Mouse (Mus musculus): ENCODE measurements around the gene Jag2. TPM values are rescaled to one million over a fixed set of nuclear protein-coding genes. Genes with fewer than 3 reads are reported as not detected.
A peak's percentile ranks its signal among the peaks of the same experiment; 100 is the strongest.

Jag2 gene
- polyA plus RNA-seq, 1 experiment from 2014 or later: 3.5 TPM

DNA sequence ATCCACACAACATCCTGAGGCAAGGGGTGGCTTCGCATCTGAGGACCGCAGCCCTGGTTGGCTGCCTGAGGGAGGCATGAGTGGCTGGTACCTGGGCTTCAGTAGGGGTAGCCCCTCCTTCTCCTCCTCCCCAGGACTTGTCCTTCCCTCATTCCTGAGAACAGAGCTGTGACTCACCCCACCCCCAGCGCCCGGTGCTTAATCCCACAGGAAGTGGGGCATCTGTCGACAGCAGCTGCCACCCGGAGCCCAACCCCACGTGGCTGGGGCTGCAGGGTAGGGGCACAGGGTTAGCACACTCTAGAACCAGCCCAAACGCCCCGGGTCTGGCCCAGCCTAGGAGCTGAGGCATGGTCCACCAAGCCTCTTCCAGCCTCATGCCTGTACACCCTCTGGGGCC lies 8.3 kb upstream of the Jag2 start:
- 34% methylated on average over 9 of the region's 9 CpGs for WGBS
- Histone ChIP-seq H3K9me3 (replicated peaks) (no peaks in the 10 kb centered on the region), H3K27ac (peak overlapping the region; percentile 47), H3K4me1 (peaks cover 63% of the 10 kb centered on the region), H3K27me3 (ENCODE audit: low read depth, poor library complexity, severe bottlenecking) (no peaks in the 10 kb centered on the region), H3K36me3 (no peaks in the 10 kb centered on the region), H3K4me3 (peak overlapping the region; percentile 9; the same call in 1 of the 2 replicates)
- DNase-seq (ENCODE audit: low spot score): no peak

DNA sequence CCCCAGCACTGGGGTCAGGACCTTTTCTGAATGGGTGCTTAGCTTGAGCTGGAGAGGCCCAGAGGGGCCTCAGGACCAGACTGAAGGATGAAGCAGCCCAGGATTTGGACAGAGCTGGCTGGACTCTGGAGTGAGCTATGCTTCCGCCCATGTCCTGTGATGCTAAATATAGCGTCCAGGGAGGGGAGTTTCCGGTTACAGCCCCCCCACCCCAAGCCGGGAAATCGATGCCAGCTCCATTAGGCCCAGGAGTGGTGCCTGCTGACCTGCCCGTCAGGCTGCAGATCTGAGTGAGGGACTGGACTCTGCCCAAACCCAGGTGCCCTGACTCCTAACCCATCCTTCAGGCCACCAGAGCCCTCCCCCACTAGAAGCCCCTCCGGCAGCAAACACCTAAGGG lies 3.1 kb upstream of the Jag2 start:
- Histone ChIP-seq H3K27ac (no peak overlapping the region), H3K36me3 (no peaks in the 10 kb centered on the region), H3K4me3 (no peak overlapping the region), H3K27me3 (ENCODE audit: low read depth, poor library complexity, severe bottlenecking) (peaks cover 48% of the 10 kb centered on the region), H3K4me1 (peaks cover 52% of the 10 kb centered on the region), H3K9me3 (replicated peaks) (no peaks in the 10 kb centered on the region)
- 53% methylated on average over 7 of the region's 7 CpGs for WGBS
- no peak for DNase-seq (ENCODE audit: low spot score)

DNA sequence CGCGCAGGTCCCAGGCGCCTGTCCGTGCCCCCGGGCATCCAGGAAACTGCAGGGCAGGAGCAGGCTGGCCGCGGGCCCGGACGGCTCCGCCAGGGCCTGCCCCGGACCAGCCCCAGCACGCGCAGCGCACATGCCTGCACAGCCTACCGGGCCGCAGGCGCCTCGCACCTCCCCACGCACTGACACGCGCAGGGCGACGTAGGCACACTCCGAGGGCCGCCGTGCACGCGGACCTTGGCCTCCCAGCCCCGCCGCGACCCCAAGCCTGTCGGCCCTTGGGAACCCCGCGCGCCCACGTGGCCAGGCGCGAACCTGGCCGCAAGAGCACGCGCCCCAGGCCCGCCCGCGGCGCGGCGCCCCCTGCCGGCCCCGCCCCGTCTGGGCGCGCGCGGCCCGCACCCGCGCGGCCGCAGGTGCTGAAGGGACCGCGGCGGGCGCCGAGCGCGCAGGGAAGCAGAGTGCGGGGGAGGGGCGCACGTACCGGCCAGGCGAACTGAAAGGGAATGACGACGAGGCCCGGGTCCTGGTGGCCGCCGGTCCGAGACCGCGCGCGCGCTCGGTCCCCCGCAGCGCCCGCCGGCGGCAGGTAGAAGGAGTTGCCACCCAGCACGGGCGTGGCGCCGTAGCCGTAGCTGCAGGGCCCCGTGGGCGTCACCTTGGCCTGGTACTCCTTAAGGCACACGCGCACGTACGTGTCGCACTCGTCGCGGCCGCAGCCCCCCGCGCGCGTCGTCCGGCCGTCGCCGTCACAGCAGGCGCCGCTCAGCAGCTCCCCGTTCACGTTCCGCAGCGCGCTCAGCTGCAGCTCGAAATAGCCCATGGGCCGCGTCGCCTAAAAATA lies 955 bp downstream of the Jag2 start:
- H3K9me3 ChIP-seq (replicated peaks): no peaks in the 10 kb centered on the region
- DNase-seq (ENCODE audit: low spot score): peak; percentile 68
- H3K4me1 ChIP-seq: peaks cover 71% of the 10 kb centered on the region
- WGBS: 3% methylated on average over 105 of the region's 124 CpGs
- peaks cover 87% of the 10 kb centered on the region for H3K27me3 ChIP-seq (ENCODE audit: low read depth, poor library complexity, severe bottlenecking)
- H3K36me3 ChIP-seq: no peaks in the 10 kb centered on the region
- H3K4me3 ChIP-seq: peak overlapping the region; percentile 62
- peak overlapping the region; percentile 68 for H3K27ac ChIP-seq

DNA sequence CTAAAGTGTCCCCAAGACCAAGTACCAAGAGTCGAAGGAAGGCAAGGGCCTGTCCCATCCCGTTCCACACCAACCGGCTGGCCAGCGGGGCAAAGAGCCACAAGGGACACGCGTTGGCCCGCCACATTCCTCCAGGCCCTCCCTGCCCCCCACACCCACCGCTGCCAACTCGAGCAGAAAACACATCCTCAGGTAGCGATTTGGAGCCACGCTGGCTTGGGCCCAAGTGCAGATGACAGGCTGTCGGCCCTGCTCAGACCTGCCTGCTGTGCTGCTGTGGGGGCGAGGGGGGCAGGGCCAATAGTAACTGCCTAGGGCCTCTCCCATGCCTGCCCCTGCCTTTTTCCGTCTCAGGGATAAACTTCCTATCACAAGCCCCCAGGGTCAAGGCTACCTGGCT lies 2.3 kb downstream of the Jag2 start:
- peaks cover 70% of the 10 kb centered on the region for H3K4me1 ChIP-seq
- H3K27me3 ChIP-seq (ENCODE audit: low read depth, poor library complexity, severe bottlenecking): peaks cover 85% of the 10 kb centered on the region
- WGBS: 64% methylated on average over 14 of the region's 14 CpGs
- no peak for DNase-seq (ENCODE audit: low spot score)
- no peaks in the 10 kb centered on the region for H3K9me3 ChIP-seq (replicated peaks)
- no peak overlapping the region for H3K4me3 ChIP-seq
- 0 out of 2 replicates have a peak overlapping the region, but pooled peaks have one; percentile 9 for H3K27ac ChIP-seq
- no peaks in the 10 kb centered on the region for H3K36me3 ChIP-seq

DNA sequence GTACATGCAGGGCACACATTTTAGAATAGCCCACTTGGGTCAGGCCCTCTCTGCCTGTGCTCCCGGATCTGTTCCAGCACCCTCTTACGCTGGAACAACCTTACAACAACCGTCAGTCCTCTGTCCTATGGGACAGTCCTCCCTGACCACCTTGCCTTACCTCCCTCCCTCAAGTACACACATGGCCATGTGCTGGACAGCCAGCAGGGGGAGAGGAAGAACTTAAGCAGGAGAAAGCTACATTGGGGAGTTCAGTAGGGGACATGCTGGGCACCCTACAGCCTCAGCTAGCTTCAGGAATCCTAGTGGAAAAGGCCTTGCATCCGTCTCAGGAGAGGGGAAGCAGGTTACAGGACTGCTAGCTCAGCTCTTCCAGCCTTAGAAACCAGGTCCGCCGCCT lies 3.6 kb downstream of the Jag2 start:
- Histone ChIP-seq H3K9me3 (replicated peaks) (no peaks in the 10 kb centered on the region), H3K27ac (no peak overlapping the region), H3K27me3 (ENCODE audit: low read depth, poor library complexity, severe bottlenecking) (peaks cover 72% of the 10 kb centered on the region), H3K4me3 (no peak overlapping the region), H3K4me1 (peaks cover 69% of the 10 kb centered on the region), H3K36me3 (no peaks in the 10 kb centered on the region)
- 85% methylated on average over 6 of the region's 6 CpGs for WGBS
- DNase-seq (ENCODE audit: low spot score): no peak

DNA sequence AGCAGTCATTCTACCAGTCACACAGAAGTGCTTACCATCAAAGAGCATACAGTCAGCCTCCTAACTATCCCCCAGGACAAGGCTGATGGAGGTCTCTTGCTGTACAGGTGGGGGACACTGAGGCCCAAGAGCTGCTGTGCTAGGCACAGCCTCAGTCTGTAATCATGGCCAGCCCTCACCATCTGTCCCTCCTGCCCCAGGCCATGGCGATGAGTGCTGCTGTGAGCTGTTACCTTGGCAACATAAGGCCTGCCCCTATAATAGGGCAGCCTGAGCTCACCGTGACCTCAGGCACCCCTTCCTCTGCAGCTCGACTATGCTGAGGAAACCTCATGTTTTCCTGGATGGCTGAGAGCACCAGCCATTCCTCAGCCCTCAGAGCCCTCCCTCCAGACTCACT lies 7.0 kb downstream of the Jag2 start:
- 12% methylated on average over 3 of the region's 3 CpGs for WGBS

DNA sequence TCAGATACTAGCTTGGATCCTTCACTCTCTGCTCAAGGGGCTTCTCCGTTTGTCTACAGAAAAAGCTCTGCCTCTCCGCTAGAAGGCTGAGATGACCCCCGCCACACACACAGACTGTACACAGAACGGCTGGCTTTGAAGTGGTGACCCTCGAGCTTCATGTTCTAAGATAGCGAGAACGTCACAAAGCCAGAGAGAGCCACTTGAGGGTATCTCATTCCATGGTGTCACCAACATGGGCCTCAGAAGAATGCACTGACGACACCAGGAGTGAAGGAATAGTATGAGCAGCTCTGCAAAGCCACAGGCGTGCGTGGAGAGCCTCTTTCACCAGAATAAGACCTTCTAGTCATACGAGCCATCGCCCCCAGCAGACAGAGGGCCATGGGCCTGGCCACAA lies 8.1 kb downstream of the Jag2 start:
- H3K9me3 ChIP-seq (replicated peaks): no peaks in the 10 kb centered on the region
- WGBS: 88% methylated on average over 12 of the region's 12 CpGs
- H3K4me1 ChIP-seq: peaks cover 41% of the 10 kb centered on the region
- no peak overlapping the region for H3K4me3 ChIP-seq
- no peak overlapping the region for H3K27ac ChIP-seq
- no peak for DNase-seq (ENCODE audit: low spot score)
- peaks cover 3% of the 10 kb centered on the region; the same call in 1 of the 2 replicates for H3K36me3 ChIP-seq
- peaks cover 40% of the 10 kb centered on the region for H3K27me3 ChIP-seq (ENCODE audit: low read depth, poor library complexity, severe bottlenecking)

More for the DNA sequence above, 7.0 kb downstream of the Jag2 start:
- Histone ChIP-seq H3K27ac (no peak overlapping the region), H3K4me3 (no peak overlapping the region), H3K9me3 (replicated peaks) (no peaks in the 10 kb centered on the region), H3K4me1 (peaks cover 52% of the 10 kb centered on the region), H3K27me3 (ENCODE audit: low read depth, poor library complexity, severe bottlenecking) (peaks cover 50% of the 10 kb centered on the region), H3K36me3 (peaks cover 3% of the 10 kb centered on the region; the same call in 1 of the 2 replicates)
- DNase-seq (ENCODE audit: low spot score): no peak

DNA sequence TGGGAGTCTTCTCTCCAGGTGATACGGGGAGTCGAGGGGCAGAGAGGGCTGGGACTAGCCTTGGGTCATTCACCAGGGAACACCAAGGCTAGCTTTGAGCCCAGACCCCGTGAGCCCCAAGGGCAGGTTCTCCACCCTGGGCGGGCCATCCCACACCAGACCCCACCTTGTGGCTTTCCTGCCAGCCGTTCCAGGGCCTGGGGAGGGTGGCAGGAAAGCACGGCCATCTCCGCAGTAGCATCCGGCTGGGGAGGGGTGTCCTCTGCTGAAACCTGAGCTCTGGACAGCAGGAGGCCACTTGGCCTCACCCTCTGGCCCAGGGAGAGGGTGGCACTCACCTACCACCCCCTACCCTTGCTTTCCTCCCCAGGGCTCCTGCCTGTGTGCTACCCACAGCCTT lies 11.7 kb downstream of the Jag2 start:
- Histone ChIP-seq H3K4me3 (no peak overlapping the region), H3K9me3 (replicated peaks) (no peaks in the 10 kb centered on the region), H3K36me3 (peaks cover 3% of the 10 kb centered on the region; the same call in 1 of the 2 replicates), H3K27me3 (ENCODE audit: low read depth, poor library complexity, severe bottlenecking) (0 out of 2 replicates have a peak, but pooled peaks cover 12% of the 10 kb centered on the region), H3K4me1 (peaks cover 49% of the 10 kb centered on the region), H3K27ac (no peak overlapping the region)
- 46% methylated on average over 8 of the region's 8 CpGs for WGBS
- DNase-seq (ENCODE audit: low spot score): no peak

DNA sequence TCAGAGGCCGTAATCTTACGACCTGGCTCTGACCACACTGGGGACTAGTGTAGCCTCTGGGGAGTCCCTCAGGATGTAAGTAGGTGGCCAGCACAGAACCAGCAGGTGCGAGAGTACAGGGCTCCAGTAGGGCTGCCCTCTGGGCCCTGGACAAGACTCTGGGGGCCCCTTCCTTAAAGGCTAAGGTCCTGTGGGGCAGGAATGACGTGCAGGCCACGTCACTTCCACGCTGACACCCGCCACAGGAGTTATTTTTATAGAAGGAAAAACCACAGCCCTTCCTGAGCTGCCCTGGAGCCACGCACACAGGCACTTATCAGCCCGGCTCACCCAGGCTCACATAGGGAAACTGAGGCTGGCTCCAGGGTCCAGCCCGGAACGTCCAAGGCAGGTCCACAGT lies 12.1 kb downstream of the Jag2 start:
- DNase-seq (ENCODE audit: low spot score): no peak
- Histone ChIP-seq H3K27me3 (ENCODE audit: low read depth, poor library complexity, severe bottlenecking) (0 out of 2 replicates have a peak, but pooled peaks cover 12% of the 10 kb centered on the region), H3K4me1 (peaks cover 45% of the 10 kb centered on the region), H3K27ac (no peak overlapping the region), H3K9me3 (replicated peaks) (no peaks in the 10 kb centered on the region), H3K36me3 (peaks cover 3% of the 10 kb centered on the region; the same call in 1 of the 2 replicates), H3K4me3 (no peak overlapping the region)
- WGBS: 84% methylated on average over 11 of the region's 11 CpGs

DNA sequence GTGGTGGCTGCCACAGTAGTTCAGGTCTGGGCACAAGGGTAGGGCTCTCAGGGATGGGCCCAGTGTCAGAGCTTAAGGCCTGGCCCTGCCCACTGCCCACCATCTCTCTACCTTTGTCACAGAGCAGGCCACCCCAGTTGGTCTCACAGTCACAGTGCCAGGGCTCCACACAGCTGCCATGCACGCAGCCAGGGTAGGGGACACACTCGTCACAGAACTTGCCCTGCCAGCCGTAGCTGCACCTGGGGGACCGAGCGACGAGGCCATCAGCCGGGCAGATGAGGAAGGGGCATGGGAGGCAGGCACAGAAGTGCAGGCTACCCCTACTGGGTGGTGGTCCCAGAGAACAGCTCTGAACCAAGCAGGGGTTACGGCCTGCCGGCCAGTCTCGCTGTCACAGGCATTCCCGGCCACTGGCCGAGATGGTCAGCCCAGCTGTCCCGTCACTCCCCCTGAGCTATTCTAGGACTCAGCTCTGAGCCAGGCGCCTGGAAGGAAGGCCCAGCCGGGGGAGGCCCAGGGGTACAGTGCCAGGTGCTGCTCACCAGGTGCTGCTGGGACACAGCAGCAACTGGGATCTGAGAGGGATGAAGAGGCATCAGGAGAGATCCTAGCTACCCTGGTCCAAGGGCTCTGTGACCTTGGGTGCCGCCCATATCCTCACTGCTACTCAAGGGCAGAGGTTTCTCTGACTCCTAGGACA lies 12.7 kb downstream of the Jag2 start:
- no peak overlapping the region for H3K27ac ChIP-seq
- no peak overlapping the region for H3K4me3 ChIP-seq
- 0 out of 2 replicates have a peak, but pooled peaks cover 12% of the 10 kb centered on the region for H3K27me3 ChIP-seq (ENCODE audit: low read depth, poor library complexity, severe bottlenecking)
- WGBS: 87% methylated on average over 16 of the region's 16 CpGs
- DNase-seq (ENCODE audit: low spot score): no peak
- H3K9me3 ChIP-seq (replicated peaks): no peaks in the 10 kb centered on the region
- peaks cover 3% of the 10 kb centered on the region; the same call in 1 of the 2 replicates for H3K36me3 ChIP-seq
- peaks cover 38% of the 10 kb centered on the region for H3K4me1 ChIP-seq

DNA sequence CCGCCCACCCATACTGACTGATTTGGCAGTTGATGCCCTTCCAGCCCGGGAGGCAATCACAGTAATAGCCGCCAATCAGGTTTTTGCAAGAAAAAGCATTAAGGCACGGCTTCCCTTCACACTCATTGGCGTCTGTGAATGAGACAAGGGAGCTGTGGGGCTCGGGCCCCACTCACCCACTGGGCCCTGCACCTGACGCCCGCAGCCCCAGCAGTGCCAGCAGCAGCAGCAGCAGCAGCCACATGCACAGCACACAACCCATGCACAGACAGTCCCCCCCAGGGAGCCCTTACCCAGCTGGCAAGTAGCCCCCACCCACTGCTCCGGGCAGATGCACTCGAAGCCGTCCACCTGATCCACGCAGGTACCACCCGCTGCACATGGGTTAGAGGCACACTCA lies 14.0 kb downstream of the Jag2 start:
- WGBS: 88% methylated on average over 13 of the region's 13 CpGs
- peaks cover 35% of the 10 kb centered on the region for H3K4me1 ChIP-seq
- no peaks in the 10 kb centered on the region for H3K9me3 ChIP-seq (replicated peaks)
- H3K36me3 ChIP-seq: peaks cover 12% of the 10 kb centered on the region; the same call in 1 of the 2 replicates
- 0 out of 2 replicates have a peak, but pooled peaks cover 11% of the 10 kb centered on the region for H3K27me3 ChIP-seq (ENCODE audit: low read depth, poor library complexity, severe bottlenecking)
- DNase-seq (ENCODE audit: low spot score): no peak
- no peak overlapping the region for H3K27ac ChIP-seq
- no peak overlapping the region for H3K4me3 ChIP-seq

DNA sequence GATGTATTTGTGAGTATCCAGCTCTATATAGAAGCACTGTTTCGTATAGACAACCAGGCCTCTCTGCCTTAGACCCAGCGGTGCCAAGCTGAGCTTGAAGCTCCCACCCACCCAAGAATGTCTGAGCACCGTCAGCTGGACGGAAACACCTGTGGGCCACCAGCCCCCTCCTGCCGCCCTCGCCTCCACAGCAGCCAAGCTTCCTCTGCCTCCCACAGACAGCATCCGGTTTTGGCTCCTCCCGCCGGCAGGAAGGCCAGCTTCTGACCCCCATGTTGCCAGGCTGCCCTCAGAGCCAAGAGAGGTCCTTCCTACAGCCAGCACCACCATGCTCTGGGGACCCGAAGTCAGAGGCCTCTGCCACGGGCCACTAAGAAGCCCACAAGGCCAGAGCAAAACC lies 15.0 kb downstream of the Jag2 start:
- no peak overlapping the region; the same call in 1 of the 2 replicates for H3K27ac ChIP-seq
- H3K4me1 ChIP-seq: peaks cover 35% of the 10 kb centered on the region
- 0 out of 2 replicates have a peak, but pooled peaks cover under 1% of the 10 kb centered on the region for H3K27me3 ChIP-seq (ENCODE audit: low read depth, poor library complexity, severe bottlenecking)
- H3K4me3 ChIP-seq: no peak overlapping the region
- DNase-seq (ENCODE audit: low spot score): no peak
- H3K36me3 ChIP-seq: peaks cover 9% of the 10 kb centered on the region; the same call in 1 of the 2 replicates
- 83% methylated on average over 11 of the region's 11 CpGs for WGBS
- no peaks in the 10 kb centered on the region for H3K9me3 ChIP-seq (replicated peaks)

All from limb, embryonic 10.5 days (tissue).